Mouse (Mus musculus) gastrocnemius, postnatal 4 days (tissue): Measurements from ENCODE around the gene Gm20888. TPM values are rescaled to one million over a fixed set of nuclear protein-coding genes. Genes with fewer than 3 reads are reported as not detected.
"Not testable (repeated sequence)": the region's sequence is repeated elsewhere in the genome, so short reads cannot be mapped to it uniquely, and the experiment has no call there.

ENCODE experiments used
- DNase-seq, 2 experiments: peaks; one replicate each; pipeline ENCODE4 v3.0.0; 2021 to 2022; ENCODE audit warnings: low spot score in 2 of 2, mixed read lengths in 2 of 2
- long read RNA-seq, 2 experiments: library from polyadenylated mRNA; stranded (forward); transcript quantifications; one replicate each; pipeline ENCODE4 v2.0.0; 2021
- total RNA-seq, 2 experiments: library from RNA; stranded (reverse); gene quantifications; 2 replicates each; pipeline ENCODE4 v1.2.3; 2021

Gene Gm20888
- total RNA-seq = not detected
- long read RNA-seq, experiment 1 = 0 reads
- long read RNA-seq, experiment 2 = 0 reads

DNA sequence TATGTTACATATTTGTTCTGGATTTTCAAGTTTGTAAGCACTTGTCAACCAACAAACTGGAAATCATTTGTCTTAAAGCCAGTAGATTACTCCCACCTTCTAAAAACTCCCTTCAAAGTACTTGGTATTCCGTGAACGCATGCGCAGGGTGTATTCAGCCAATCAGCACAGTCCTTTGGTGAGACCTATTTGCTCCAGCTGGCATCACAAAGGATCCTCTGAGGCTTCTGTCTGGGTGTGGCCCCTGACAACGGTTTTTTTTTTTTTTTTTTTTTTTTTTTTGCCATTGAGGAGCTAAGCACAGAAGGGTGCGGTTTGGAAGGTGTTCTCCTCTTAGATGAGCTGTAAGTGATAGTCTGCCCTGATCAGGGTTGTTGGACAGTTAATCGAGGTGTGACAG lies at the start of gene Gm20888:
Gm20888 (plus strand) TSS at position 301 of the 400 bp plus-strand sequence.
- DNase-seq = not testable (repeated sequence)

Other genes with a start within 250 kb of the Gm20888 start
- gene Gm21118, start 168.2 kb upstream of the Gm20888 start, total RNA-seq = not detected
- not detected for gene Gm29423, start 138.6 kb upstream of the Gm20888 start, total RNA-seq
- gene Gm29644, start 138.5 kb upstream of the Gm20888 start, total RNA-seq = not detected